Mouse (Mus musculus): Measurements from ENCODE around the gene Cdt1.

Cdt1 gene

DNA sequence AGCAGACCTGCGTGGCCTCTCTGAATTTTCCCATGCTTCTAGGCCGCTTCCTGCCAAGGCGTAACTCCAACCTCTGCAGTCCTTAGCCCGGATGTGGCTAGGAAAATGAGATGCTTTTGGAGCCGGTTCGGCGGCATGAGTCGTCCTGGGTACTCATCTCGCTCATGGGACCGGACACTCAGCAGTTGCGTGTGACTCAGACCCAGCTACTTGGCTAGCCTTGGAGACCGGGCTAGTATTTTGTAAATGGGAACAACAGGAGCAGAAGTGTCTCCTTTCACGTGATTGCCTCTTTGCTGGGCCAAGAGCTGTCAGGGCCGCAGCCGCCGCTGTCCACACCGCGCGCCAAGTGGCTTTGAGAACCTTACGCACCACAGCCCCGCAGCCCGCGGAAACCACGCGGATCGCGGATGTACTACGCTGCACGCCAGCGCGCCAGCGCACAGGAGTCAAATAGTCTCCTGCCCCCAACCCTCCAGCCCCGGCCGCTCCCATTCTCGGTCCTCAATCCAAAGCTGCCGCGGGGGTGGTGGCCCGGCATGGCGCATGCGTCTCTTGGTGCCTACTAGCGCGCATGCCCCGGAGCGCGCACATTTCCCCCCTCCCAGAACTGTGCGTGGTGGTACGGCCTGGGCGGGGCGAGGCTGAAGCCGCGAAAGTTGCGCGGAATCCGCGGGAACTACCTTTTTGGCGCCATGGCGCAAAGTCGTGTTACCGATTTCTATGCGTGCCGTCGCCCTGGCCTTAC is at the start of gene Cdt1:
Gene Cdt1, plus strand, starts transcription at position 655 of the 748 bp plus-strand sequence.
- peak; percentile 90 to 92 for DNase-seq (ENCODE audit: low spot score in 2 of 2)

- no peak for DNase-seq (ENCODE audit: low spot score in 2 of 2)
Measured at GRCm38 (mm10) chr8:122520611-122521010, 47.2 kb upstream of the Cdt1 start.

DNA sequence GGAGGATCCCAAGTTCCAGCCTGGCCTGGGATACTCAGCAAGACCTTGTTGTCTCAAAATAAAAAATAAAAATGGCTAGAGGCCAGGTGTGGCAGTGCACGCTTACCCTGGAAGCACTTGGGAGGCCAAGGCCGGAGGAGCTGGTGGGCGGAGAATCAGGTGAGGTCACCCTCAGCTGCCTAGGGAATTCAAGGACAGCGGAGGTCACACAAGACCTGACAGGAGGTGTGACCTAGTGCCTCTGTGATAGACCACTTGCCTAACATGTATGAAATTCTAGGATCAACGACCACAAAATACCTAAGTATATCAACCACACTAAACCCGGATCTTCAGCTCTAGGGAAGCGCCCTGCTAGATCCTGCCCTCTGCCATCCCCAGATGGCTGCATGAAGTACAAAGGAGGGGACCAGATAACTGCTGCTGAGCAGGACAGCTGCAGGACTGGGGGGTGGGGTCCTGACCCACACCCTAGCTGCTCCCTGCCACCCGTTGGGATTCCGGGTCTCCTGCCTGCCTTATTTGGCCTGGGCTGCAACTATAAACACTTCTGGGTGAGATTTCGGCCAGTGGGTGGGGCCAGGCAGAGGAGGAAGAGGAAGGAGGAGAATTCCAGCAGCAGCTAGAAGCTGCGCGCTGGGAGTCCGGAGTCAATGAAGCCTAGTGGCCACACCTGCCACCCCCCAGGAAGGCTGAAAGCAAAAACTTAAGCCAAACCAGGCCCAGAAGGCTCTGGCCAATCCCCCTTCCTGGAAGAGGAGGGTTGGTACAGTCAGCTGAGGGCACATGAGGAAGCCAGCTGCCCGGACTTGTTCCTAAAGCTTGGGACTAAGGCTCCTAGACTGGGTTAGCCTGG is 44.8 kb upstream of the Cdt1 start:
- DNase-seq (ENCODE audit: low spot score in 2 of 2): no peak

DNA sequence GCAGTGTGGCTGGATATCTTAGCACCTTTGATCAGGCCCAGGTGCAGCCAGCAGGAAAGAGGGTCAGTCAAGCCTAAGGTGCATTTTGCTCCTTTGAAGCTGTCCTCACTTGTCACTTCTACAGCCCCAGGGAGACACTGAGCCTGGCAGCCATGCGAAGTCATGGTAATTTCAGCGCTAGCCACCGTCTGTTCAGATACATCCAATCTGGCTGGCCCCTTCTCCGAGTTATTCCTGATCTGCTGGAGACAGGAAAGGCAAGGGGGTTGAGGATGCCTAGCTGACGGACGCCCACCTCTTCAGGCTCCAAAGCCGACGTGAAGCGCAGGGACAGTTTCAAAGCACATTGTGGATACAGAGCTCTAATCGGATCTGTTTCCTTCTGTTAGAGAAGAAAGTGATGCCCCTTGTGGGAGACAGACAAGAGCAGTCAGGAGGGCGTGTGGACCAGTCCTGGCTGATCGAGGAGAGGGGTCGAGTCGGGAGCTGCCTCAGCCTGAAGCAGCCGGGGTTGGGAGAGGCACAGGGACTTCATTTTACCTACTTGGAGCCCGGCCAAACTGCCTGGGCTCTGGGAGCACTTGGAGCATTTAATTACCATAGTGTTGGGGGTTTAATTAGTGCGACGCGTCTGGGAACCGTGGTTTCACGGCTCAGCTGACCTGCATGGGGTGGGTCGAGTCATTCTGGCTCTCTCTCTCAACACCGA is 44.0 kb upstream of the Cdt1 start:
- DNase-seq (ENCODE audit: low spot score in 2 of 2): peak in 1 of 2 experiments; percentile 20

- DNase-seq (ENCODE audit: low spot score in 2 of 2): no peak
Measured at GRCm38 (mm10) chr8:122524506-122524905, 43.3 kb upstream of the Cdt1 start.

DNA sequence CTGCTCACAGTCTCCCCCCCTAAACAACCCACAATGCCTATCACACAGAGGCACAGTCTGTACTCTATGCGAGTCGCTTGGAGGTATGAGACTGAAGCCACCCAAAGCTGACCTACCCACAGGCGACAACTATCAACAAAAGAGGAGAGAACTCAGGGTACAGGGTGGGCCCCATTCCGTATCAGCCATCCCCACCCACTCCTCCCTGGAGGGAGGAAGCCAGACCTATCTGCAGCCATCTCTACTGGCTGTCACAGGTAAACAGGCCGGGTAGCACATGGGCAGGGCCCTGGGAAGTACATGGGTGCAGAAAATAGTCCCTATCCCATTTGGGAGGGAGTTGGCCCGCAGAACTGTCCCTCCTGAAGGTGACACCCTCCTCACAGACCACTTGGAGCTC is 42.8 kb upstream of the Cdt1 start:
- DNase-seq (ENCODE audit: low spot score in 2 of 2): no peak

DNA sequence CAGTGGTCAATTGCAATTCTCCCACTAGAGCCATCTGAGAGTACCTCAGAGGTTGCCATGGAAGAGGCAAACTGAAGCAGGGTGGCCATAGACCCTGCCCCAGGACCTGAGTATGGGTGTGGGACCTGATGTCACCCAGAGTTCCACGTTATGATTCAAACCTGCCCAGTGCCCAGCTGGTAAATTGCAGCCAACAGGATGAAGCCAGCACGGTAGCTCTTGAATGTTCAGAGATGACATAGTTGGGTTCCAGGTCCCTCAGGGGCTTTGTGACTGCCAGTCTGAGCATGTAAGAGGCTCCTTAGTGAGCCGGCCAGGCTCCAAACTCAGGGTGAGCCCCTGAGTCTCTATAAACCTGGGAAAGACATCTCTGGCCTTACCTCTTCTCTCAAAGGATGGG is 41.7 kb upstream of the Cdt1 start:
- no peak for DNase-seq (ENCODE audit: low spot score in 2 of 2)

GRCm38 (mm10) chr8:122526526-122527170 is 41.2 kb upstream of the Cdt1 start:
- no peak for DNase-seq (ENCODE audit: low spot score in 2 of 2)

DNA sequence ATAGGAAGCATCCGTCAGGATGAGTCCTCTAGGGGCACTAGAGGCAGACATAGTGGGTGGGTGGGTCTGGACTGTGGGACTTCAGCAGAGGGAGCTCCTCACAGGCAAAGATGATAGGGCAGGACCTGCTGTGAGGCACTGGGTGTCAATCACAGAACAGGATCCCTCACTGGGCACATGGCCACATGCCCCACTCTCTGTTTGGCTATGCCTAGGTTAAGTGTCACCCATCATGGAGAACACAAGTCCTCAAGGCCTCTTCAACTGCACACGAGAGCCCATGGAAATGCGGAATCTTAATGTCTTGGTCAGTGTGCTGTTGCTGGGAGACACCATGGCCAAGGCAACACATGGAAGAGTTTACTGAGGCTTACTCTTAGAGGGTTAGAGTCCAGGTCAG is 39.9 kb upstream of the Cdt1 start:
- DNase-seq (ENCODE audit: low spot score in 2 of 2): no peak

GRCm38 (mm10) chr8:122529159-122529558 is 38.7 kb upstream of the Cdt1 start:
- DNase-seq (ENCODE audit: low spot score in 2 of 2): no peak

- DNase-seq (ENCODE audit: low spot score in 2 of 2): no peak
Measured at GRCm38 (mm10) chr8:122531312-122531711, 36.5 kb upstream of the Cdt1 start.

DNA sequence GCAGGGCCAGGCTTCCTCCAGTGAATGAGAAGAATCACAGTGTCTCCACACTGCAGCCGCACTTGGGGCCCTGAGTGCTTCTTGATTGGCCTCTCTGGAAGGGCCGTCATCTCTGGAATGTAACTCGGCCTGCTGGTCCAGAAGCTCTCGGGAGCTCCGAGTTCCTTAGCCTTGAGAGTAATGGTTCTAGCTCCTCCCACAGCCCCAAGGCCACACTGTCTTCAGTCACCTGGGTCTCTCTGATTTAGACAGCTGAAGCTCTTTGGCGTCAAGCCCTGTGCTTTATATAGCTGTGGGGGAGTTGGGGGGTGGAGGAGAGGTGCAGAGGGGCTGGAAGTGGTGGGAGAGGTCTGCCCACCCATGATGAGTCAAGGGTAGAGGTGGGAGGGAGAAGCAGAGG is 30.8 kb upstream of the Cdt1 start:
- no peak for DNase-seq (ENCODE audit: low spot score in 2 of 2)

DNA sequence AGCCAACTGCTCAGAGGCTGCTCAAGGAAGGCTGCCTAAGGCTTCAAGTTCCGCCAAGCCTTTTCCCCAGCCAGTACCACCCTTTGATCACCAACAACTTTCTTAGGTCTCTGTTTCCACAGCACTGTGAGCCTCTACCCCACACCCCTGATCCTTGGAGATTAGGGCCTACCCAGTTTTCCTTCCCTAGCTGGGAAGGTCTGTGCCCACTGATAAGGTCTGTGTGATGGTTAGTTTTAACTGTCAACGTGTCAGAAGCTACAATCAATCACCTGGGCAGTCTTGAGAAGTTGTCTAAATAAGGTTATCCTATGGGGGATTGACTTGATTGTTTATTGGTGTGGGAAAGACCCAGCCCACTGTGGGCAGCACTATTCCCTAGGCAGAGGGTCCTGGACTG is 30.0 kb upstream of the Cdt1 start:
- no peak for DNase-seq (ENCODE audit: low spot score in 2 of 2)

- no peak for DNase-seq (ENCODE audit: low spot score in 2 of 2)
Measured at GRCm38 (mm10) chr8:122538310-122539076, 29.3 kb upstream of the Cdt1 start.

- no peak for DNase-seq (ENCODE audit: low spot score in 2 of 2)
Measured at GRCm38 (mm10) chr8:122544138-122544537, 23.7 kb upstream of the Cdt1 start.

DNA sequence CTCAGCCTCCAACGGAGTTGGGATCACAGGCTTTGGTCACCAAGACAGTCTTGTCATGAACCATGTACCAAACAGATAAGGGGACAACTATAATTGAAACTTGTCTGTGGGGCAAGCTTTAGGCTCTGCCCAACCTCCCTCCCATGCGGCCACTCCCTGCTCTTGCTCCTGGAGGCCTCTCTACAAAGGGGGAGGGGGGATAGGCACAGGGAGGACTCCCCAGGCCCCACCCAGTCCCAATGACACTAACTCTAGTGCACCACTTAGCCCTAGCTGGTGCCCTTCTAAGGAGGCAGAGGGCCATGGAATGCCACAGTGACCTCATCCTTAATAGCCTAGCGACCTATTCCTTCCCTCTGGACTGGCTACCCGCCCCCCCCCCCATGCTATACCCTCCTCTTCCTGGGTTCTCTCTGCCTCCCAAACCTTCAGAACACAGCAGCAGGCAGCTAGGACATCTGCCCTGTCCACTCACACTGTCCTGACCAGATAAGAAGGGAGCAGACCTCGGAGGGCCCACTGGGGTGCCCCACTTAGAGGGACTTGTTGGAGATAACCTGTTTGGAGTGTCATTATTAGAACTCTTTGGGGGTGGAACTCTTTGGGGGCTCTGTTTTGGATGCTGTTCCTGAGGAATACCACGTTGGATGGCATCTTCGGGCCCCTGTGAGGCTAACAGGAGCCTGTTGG is 21.6 kb upstream of the Cdt1 start:
- DNase-seq (ENCODE audit: low spot score in 2 of 2): no peak

GRCm38 (mm10) chr8:122546811-122547453 is 20.9 kb upstream of the Cdt1 start:
- DNase-seq (ENCODE audit: low spot score in 2 of 2): no peak

- no peak for DNase-seq (ENCODE audit: low spot score in 2 of 2)
Measured at GRCm38 (mm10) chr8:122547815-122548214, 20.0 kb upstream of the Cdt1 start.

GRCm38 (mm10) chr8:122548331-122548730 is 19.5 kb upstream of the Cdt1 start:
- no peak for DNase-seq (ENCODE audit: low spot score in 2 of 2)

DNA sequence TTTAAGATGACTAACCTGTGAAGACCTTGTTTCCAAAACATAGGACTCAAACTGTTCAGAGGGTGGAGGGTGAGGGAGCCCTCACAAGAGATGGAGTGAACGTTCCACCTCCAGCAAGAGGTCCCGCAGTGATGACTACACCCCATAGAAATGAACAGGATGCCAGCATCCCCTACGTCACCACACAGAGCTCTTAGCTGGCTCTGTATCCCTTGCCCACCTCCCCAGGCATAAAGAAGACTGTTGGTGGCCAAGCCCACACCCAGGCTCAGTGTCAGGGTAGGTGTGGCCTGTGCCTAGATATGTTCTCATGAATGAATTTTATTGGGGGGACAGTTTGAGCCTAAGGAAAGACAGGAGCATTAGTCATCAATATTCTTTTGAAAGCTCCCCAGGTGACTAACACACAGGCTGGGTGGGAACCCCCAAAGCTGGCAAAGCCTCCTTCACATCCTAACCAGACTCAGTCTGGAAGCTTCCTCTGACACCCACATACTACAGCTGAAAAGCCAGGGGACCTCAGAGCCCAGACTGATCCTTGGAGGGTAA is 18.9 kb upstream of the Cdt1 start:
- no peak for DNase-seq (ENCODE audit: low spot score in 2 of 2)
